Mouse (Mus musculus): ENCODE measurements around the gene Irs1. TPM values are rescaled to one million over a fixed set of nuclear protein-coding genes. Genes with fewer than 3 reads are reported as not detected.

Irs1 gene
- polyA plus RNA-seq, 1 experiment from 2014 or later: 0.70 TPM

- peak overlapping the region; percentile 37 for H3K4me3 ChIP-seq (ENCODE audit: low read depth, low read length)
- 41% methylated on average over 15 of the region's 15 CpGs for WGBS
- H3K4me2 ChIP-seq (replicated peaks; ENCODE audit: low read depth): peak overlapping the region; percentile 80
- H3K27me3 ChIP-seq (replicated peaks; ENCODE audit: control insufficient read depth, insufficient read depth, low read length): peaks cover 19% of the 10 kb centered on the region
- TF ChIP-seq CTCF (IDR thresholded peaks at IDR 0.05; ENCODE audit: low read depth): no peak
- H3K27ac ChIP-seq (ENCODE audit: low read depth, low read length): no peak overlapping the region
- no peak for ATAC-seq
- no peaks in the 10 kb centered on the region for H3K9me3 ChIP-seq (ENCODE audit: control insufficient read depth)
- 0 out of 2 replicates have a peak, but pooled peaks cover 10% of the 10 kb centered on the region for H3K4me1 ChIP-seq (replicated peaks; ENCODE audit: control insufficient read depth, insufficient read depth, low read length)
- no peaks in the 10 kb centered on the region for H3K36me3 ChIP-seq (ENCODE audit: control insufficient read depth, insufficient read depth)
- peak overlapping the region; percentile 17; the same call in 1 of the 2 replicates for H3K9ac ChIP-seq (ENCODE audit: low read depth, low read length)
These were observed 4.8 kb downstream of the Irs1 start for GRCm38 (mm10) chr1:82286190-82287051.

GRCm38 (mm10) chr1:82285461-82286189, 5.6 kb downstream of the Irs1 start:
- H3K9me3 ChIP-seq (ENCODE audit: control insufficient read depth): no peaks in the 10 kb centered on the region
- no peak for ATAC-seq
- no peaks in the 10 kb centered on the region for H3K36me3 ChIP-seq (ENCODE audit: control insufficient read depth, insufficient read depth)
- no peak for TF ChIP-seq CTCF (IDR thresholded peaks at IDR 0.05; ENCODE audit: low read depth)
- H3K4me3 ChIP-seq (ENCODE audit: low read depth, low read length): peak overlapping the region; percentile 37
- peak overlapping the region; percentile 80 for H3K4me2 ChIP-seq (replicated peaks; ENCODE audit: low read depth)
- 0 out of 2 replicates have a peak, but pooled peaks cover 10% of the 10 kb centered on the region for H3K4me1 ChIP-seq (replicated peaks; ENCODE audit: control insufficient read depth, insufficient read depth, low read length)
- no peak overlapping the region for H3K9ac ChIP-seq (ENCODE audit: low read depth, low read length)
- WGBS: 42% methylated on average over 5 of the region's 5 CpGs
- H3K27ac ChIP-seq (ENCODE audit: low read depth, low read length): no peak overlapping the region
- peaks cover 17% of the 10 kb centered on the region for H3K27me3 ChIP-seq (replicated peaks; ENCODE audit: control insufficient read depth, insufficient read depth, low read length)

- H3K36me3 ChIP-seq (ENCODE audit: control insufficient read depth, insufficient read depth): no peaks in the 10 kb centered on the region
- no peak for TF ChIP-seq CTCF (IDR thresholded peaks at IDR 0.05; ENCODE audit: low read depth)
- ATAC-seq: no peak
- H3K27me3 ChIP-seq (replicated peaks; ENCODE audit: control insufficient read depth, insufficient read depth, low read length): peaks cover 4% of the 10 kb centered on the region
- peak overlapping the region; percentile 80 for H3K4me2 ChIP-seq (replicated peaks; ENCODE audit: low read depth)
- 0 out of 2 replicates have a peak, but pooled peaks cover 10% of the 10 kb centered on the region for H3K4me1 ChIP-seq (replicated peaks; ENCODE audit: control insufficient read depth, insufficient read depth, low read length)
- peak overlapping the region; percentile 49 for H3K4me3 ChIP-seq (ENCODE audit: low read depth, low read length)
- H3K27ac ChIP-seq (ENCODE audit: low read depth, low read length): no peak overlapping the region
- 39% methylated on average over 4 of the region's 4 CpGs for WGBS
- no peaks in the 10 kb centered on the region for H3K9me3 ChIP-seq (ENCODE audit: control insufficient read depth)
- H3K9ac ChIP-seq (ENCODE audit: low read depth, low read length): no peak overlapping the region
These were observed 6.8 kb downstream of the Irs1 start for GRCm38 (mm10) chr1:82284403-82284802.

GRCm38 (mm10) chr1:82283901-82284301, 7.3 kb downstream of the Irs1 start:
- WGBS: 31% methylated on average over 1 of the region's 1 CpGs
- no peaks in the 10 kb centered on the region for H3K9me3 ChIP-seq (ENCODE audit: control insufficient read depth)
- 0 out of 2 replicates have a peak, but pooled peaks cover 10% of the 10 kb centered on the region for H3K4me1 ChIP-seq (replicated peaks; ENCODE audit: control insufficient read depth, insufficient read depth, low read length)
- peak overlapping the region; percentile 70 for H3K27ac ChIP-seq (ENCODE audit: low read depth, low read length)
- no peak for ATAC-seq
- no peaks in the 10 kb centered on the region for H3K36me3 ChIP-seq (ENCODE audit: control insufficient read depth, insufficient read depth)
- no peaks in the 10 kb centered on the region; the same call in 1 of the 2 replicates for H3K27me3 ChIP-seq (replicated peaks; ENCODE audit: control insufficient read depth, insufficient read depth, low read length)
- H3K4me3 ChIP-seq (ENCODE audit: low read depth, low read length): peak overlapping the region; percentile 49
- peak overlapping the region; percentile 80 for H3K4me2 ChIP-seq (replicated peaks; ENCODE audit: low read depth)
- TF ChIP-seq CTCF (IDR thresholded peaks at IDR 0.05; ENCODE audit: low read depth): no peak
- peak overlapping the region; percentile 52; the same call in 1 of the 2 replicates for H3K9ac ChIP-seq (ENCODE audit: low read depth, low read length)

GRCm38 (mm10) chr1:82282992-82283611, 8.1 kb downstream of the Irs1 start:
- no peaks in the 10 kb centered on the region for H3K9me3 ChIP-seq (ENCODE audit: control insufficient read depth)
- peak overlapping the region; percentile 70 for H3K27ac ChIP-seq (ENCODE audit: low read depth, low read length)
- ATAC-seq: peak; percentile 97
- TF ChIP-seq CTCF (IDR thresholded peaks at IDR 0.05; ENCODE audit: low read depth): no peak
- H3K27me3 ChIP-seq (replicated peaks; ENCODE audit: control insufficient read depth, insufficient read depth, low read length): no peaks in the 10 kb centered on the region
- H3K4me1 ChIP-seq (replicated peaks; ENCODE audit: control insufficient read depth, insufficient read depth, low read length): 0 out of 2 replicates have a peak, but pooled peaks cover 10% of the 10 kb centered on the region
- H3K4me2 ChIP-seq (replicated peaks; ENCODE audit: low read depth): peak overlapping the region; percentile 80
- peak overlapping the region; percentile 52 for H3K9ac ChIP-seq (ENCODE audit: low read depth, low read length)
- peak overlapping the region; percentile 49 for H3K4me3 ChIP-seq (ENCODE audit: low read depth, low read length)
- WGBS: 2% methylated on average over 35 of the region's 35 CpGs
- H3K36me3 ChIP-seq (ENCODE audit: control insufficient read depth, insufficient read depth): no peaks in the 10 kb centered on the region
